Mouse (Mus musculus) adrenal gland, adult 8-10 months (tissue): ENCODE results near the gene Vps35l. TPM values are rescaled to one million over a fixed set of nuclear protein-coding genes. Genes with fewer than 3 reads are reported as not detected.

Experiments
- DNase-seq: peaks from one replicate; pipeline ENCODE4 v3.0.0; 2022
- total RNA-seq, 4 experiments: library from RNA; stranded (reverse); gene quantifications; 2 replicates each; pipeline ENCODE4 v1.2.4; 2022

The Vps35l gene
- total RNA-seq, 4 experiments from 2014 or later = 64.7 to 73.0 (median 70.2) TPM

GRCm38 (mm10) chr7:118738730-118739129 lies 1.3 kb upstream of the Vps35l start:
- no peak for DNase-seq

GRCm38 (mm10) chr7:118740532-118741338 lies 709 bp downstream of the Vps35l start:
- DNase-seq = peak; percentile 94

- DNase-seq = no peak
These were observed 2.3 kb downstream of the Vps35l start for GRCm38 (mm10) chr7:118742278-118742677.

- DNase-seq = peak; percentile 61
These were observed 4.7 kb downstream of the Vps35l start for GRCm38 (mm10) chr7:118744766-118745165.

GRCm38 (mm10) chr7:118747891-118748672 lies 8.1 kb downstream of the Vps35l start:
- no peak for DNase-seq

GRCm38 (mm10) chr7:118749706-118750105 lies 9.7 kb downstream of the Vps35l start:
- no peak for DNase-seq

- no peak for DNase-seq
These were observed 11.6 kb downstream of the Vps35l start for GRCm38 (mm10) chr7:118751625-118752024.

- DNase-seq = no peak
These were observed 15.7 kb downstream of the Vps35l start for GRCm38 (mm10) chr7:118755756-118756155.

- no peak for DNase-seq
These were observed 16.7 kb downstream of the Vps35l start for GRCm38 (mm10) chr7:118756490-118757265.

- DNase-seq = no peak
These were observed 18.3 kb downstream of the Vps35l start for GRCm38 (mm10) chr7:118758369-118758768.

GRCm38 (mm10) chr7:118759372-118759771 lies 19.3 kb downstream of the Vps35l start:
- no peak for DNase-seq

- no peak for DNase-seq
These were observed 23.9 kb downstream of the Vps35l start for GRCm38 (mm10) chr7:118763939-118764338.

GRCm38 (mm10) chr7:118764725-118765124 lies 24.7 kb downstream of the Vps35l start:
- DNase-seq = no peak

GRCm38 (mm10) chr7:118765604-118766003 lies 25.6 kb downstream of the Vps35l start:
- DNase-seq = no peak

GRCm38 (mm10) chr7:118766119-118766833 lies 26.2 kb downstream of the Vps35l start:
- DNase-seq = no peak

- no peak for DNase-seq
These were observed 26.8 kb downstream of the Vps35l start for GRCm38 (mm10) chr7:118766834-118767224.

- DNase-seq = no peak
These were observed 29.2 kb downstream of the Vps35l start for GRCm38 (mm10) chr7:118769208-118769607.

GRCm38 (mm10) chr7:118769655-118770054 lies 29.6 kb downstream of the Vps35l start:
- no peak for DNase-seq

- no peak for DNase-seq
These were observed 33.0 kb downstream of the Vps35l start for GRCm38 (mm10) chr7:118773027-118773426.

- DNase-seq = no peak
These were observed 36.0 kb downstream of the Vps35l start for GRCm38 (mm10) chr7:118775991-118776390.

- DNase-seq = no peak
These were observed 36.5 kb downstream of the Vps35l start for GRCm38 (mm10) chr7:118776491-118776890.
